Mouse (Mus musculus) heart, embryonic 11.5 days (tissue): ENCODE data around the gene Ppcs. TPM values are rescaled to one million over a fixed set of nuclear protein-coding genes. Genes with fewer than 3 reads are reported as not detected.

Experiments
- ATAC-seq: fragments of 200-750 bp; cut with Nextera tagmentation; replicated peaks from 2 replicates; pipeline ENCODE4 v1.8.0; 2017; ENCODE audit warnings: moderate library complexity; ENCODE audit not compliant: insufficient number of reproducible peaks, low FRiP score, low TSS enrichment
- H3K27ac ChIP-seq: fragments of 300-500 bp; sonication (generic); 2 replicates; pipeline ENCODE4 v1.5.1; 2014; ENCODE audit warnings: mild to moderate bottlenecking, low read depth, low read length
- H3K27me3 ChIP-seq: fragments of 300-500 bp; sonication (generic); 2 replicates; pipeline ENCODE4 v1.6.1; 2014; ENCODE audit warnings: mild to moderate bottlenecking, low read length, mixed read lengths; ENCODE audit not compliant: control insufficient read depth, insufficient read depth
- H3K36me3 ChIP-seq: fragments of 300-500 bp; sonication (generic); 2 replicates; pipeline ENCODE4 v1.6.1; 2014; ENCODE audit warnings: mild to moderate bottlenecking, low read length, moderate library complexity, mixed read lengths; ENCODE audit not compliant: control insufficient read depth, insufficient read depth
- H3K4me1 ChIP-seq: fragments of 300-500 bp; sonication (generic); 2 replicates; pipeline ENCODE4 v1.6.1; 2014; ENCODE audit warnings: low read length; ENCODE audit not compliant: control insufficient read depth, insufficient read depth
- H3K4me2 ChIP-seq: fragments of 300-500 bp; sonication (generic); 2 replicates; pipeline ENCODE4 v1.6.1; 2014; ENCODE audit warnings: mild to moderate bottlenecking, moderate library complexity
- H3K4me3 ChIP-seq: fragments of 300-500 bp; sonication (generic); 2 replicates; pipeline ENCODE4 v1.5.1; 2014; ENCODE audit warnings: low read depth, low read length
- H3K9ac ChIP-seq: fragments of 300-500 bp; sonication (generic); 2 replicates; pipeline ENCODE4 v1.6.1; 2014; ENCODE audit warnings: mild to moderate bottlenecking, low read depth, low read length, moderate library complexity
- H3K9me3 ChIP-seq: fragments of 300-500 bp; sonication (generic); replicated peaks from 2 replicates; pipeline ENCODE4 v1.6.1; 2016; ENCODE audit warnings: low read length; ENCODE audit not compliant: control insufficient read depth
- WGBS: fragments of 180-500 bp; shearing (Covaris S2); extraction: QIAGEN DNeasy Blood & Tissue Kit; methylation state at CpG from one replicate; pipeline ENCODE4 v1.1.7; 2014; ENCODE audit not compliant: insufficient replicate concordance; 5-methylcytosine and 5-hydroxymethylcytosine counted together
- polyA plus RNA-seq: library from polyadenylated mRNA; unstranded; fragments of >200 nt; fragmentation: Nextera tagmentation; extraction: Ambion mirVana; gene quantifications from 2 replicates; pipeline ENCODE4 v1.2.1, GENCODE M21; 2014

The Ppcs gene
- 26.6 and 27.1 TPM in 2 replicates for polyA plus RNA-seq

GRCm38 (mm10) chr4:119422294-119422964 is at the start of gene Ppcs, which contains the start of gene Zmynd12:
Ppcs (minus strand) TSS chr4:119422420.
Zmynd12 (plus strand) TSS chr4:119422814.
- no peaks in the 10 kb centered on the region for H3K27me3 ChIP-seq
- H3K9ac ChIP-seq: peak within 1 kb of the TSS; percentile 84
- H3K4me1 ChIP-seq: peaks cover 4% of the 10 kb centered on the region; the same call in 1 of the 2 replicates
- WGBS: under 1% methylated on average over 51 of the region's 52 CpGs
- H3K4me3 ChIP-seq: peak within 1 kb of the TSS; percentile 65
- H3K9me3 ChIP-seq: no peaks in the 10 kb centered on the region
- peak within 1 kb of the TSS; percentile 90 for H3K4me2 ChIP-seq
- no peaks in the 10 kb centered on the region for H3K36me3 ChIP-seq
- ATAC-seq: peak; percentile 90
- peak within 1 kb of the TSS; percentile 83 for H3K27ac ChIP-seq

DNA sequence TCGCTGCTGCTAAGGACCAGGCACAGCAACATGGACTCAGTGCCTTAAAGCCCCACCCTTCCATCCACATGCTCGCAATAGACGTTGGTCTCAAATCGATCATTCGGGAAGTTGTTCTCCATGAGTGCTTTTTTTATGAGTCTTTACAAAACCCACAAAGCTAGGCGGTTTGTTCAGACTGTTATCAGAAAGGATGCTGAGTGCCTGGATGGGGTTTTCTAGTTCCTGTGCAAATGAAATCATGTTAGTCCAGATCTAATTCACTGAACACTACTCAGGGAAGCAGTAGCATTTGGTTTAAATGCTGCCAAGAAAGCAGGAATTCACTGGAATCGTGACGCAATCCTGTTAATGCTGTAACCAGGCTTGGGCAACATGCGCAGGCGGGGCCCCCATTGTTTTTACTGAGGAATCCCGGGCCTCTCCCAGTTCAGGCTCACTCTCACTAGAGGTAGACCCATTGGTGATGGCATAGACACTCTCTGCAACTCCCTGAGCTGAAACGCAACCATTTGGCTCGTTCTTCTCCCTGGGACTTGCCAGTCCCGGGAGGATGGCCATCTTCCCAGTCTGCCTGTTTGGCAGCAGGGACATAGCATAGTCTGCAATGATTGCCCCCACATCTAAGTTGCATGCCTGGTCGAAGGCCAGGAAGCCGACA is 45.6 kb upstream of the Ppcs start:
- Histone ChIP-seq H3K4me1 (peaks cover 12% of the 10 kb centered on the region), H3K4me2 (no peak overlapping the region), H3K9me3 (no peaks in the 10 kb centered on the region), H3K4me3 (no peak overlapping the region), H3K27me3 (no peaks in the 10 kb centered on the region; the same call in 1 of the 2 replicates), H3K36me3 (no peaks in the 10 kb centered on the region), H3K9ac (no peak overlapping the region), H3K27ac (no peak overlapping the region)
- no peak for ATAC-seq
- WGBS: 84% methylated on average over 16 of the region's 16 CpGs

DNA sequence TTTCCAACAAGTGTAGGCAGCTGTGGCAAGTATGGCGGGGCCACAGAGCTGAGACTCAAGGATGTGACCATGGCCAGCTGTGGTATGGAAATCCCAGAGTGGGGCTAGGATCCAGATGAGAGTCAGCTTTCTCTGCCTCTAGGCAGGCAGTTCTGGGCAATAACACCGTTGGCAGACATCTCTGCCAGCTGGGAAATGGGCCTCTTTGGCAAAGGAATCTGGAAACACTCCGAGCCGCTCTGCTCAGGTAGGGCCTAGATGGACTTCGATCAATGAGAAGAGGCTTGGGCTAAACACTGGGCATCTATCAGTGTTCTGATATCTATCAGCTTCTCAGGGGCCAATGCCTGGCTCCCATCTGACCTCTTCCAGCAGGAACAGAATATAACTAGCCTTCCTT is 43.6 kb upstream of the Ppcs start:
- no peak for ATAC-seq
- Histone ChIP-seq H3K27me3 (no peaks in the 10 kb centered on the region; the same call in 1 of the 2 replicates), H3K4me3 (no peak overlapping the region), H3K4me1 (peaks cover 18% of the 10 kb centered on the region), H3K4me2 (no peak overlapping the region), H3K9ac (no peak overlapping the region), H3K27ac (no peak overlapping the region), H3K9me3 (no peaks in the 10 kb centered on the region), H3K36me3 (no peaks in the 10 kb centered on the region)
- 82% methylated on average over 5 of the region's 5 CpGs for WGBS

GRCm38 (mm10) chr4:119463756-119464419 is 41.7 kb upstream of the Ppcs start:
- H3K4me2 ChIP-seq: no peak overlapping the region
- H3K27me3 ChIP-seq: no peaks in the 10 kb centered on the region; the same call in 1 of the 2 replicates
- no peaks in the 10 kb centered on the region for H3K9me3 ChIP-seq
- H3K27ac ChIP-seq: no peak overlapping the region
- ATAC-seq: no peak; the same call in 1 of the 2 replicates
- H3K4me3 ChIP-seq: no peak overlapping the region
- no peaks in the 10 kb centered on the region for H3K36me3 ChIP-seq
- H3K4me1 ChIP-seq: peaks cover 18% of the 10 kb centered on the region
- 70% methylated on average over 13 of the region's 13 CpGs for WGBS
- H3K9ac ChIP-seq: no peak overlapping the region

- no peaks in the 10 kb centered on the region; the same call in 1 of the 2 replicates for H3K27me3 ChIP-seq
- no peaks in the 10 kb centered on the region for H3K9me3 ChIP-seq
- peaks cover 18% of the 10 kb centered on the region for H3K4me1 ChIP-seq
- no peak for ATAC-seq
- H3K4me2 ChIP-seq: peak overlapping the region; percentile 16
- no peak overlapping the region for H3K4me3 ChIP-seq
- peak overlapping the region; percentile 57 for H3K27ac ChIP-seq
- H3K36me3 ChIP-seq: no peaks in the 10 kb centered on the region
- 0 out of 2 replicates have a peak overlapping the region, but pooled peaks have one; percentile 16 for H3K9ac ChIP-seq
- whole genome bisulfite sequencing: 39% methylated on average over 11 of the region's 11 CpGs
Measured at GRCm38 (mm10) chr4:119462858-119463755, 40.9 kb upstream of the Ppcs start.

GRCm38 (mm10) chr4:119462457-119462856 is 40.2 kb upstream of the Ppcs start:
- H3K27ac ChIP-seq: no peak overlapping the region
- H3K9me3 ChIP-seq: no peaks in the 10 kb centered on the region
- peaks cover 18% of the 10 kb centered on the region for H3K4me1 ChIP-seq
- H3K36me3 ChIP-seq: no peaks in the 10 kb centered on the region
- H3K9ac ChIP-seq: no peak overlapping the region
- H3K4me3 ChIP-seq: no peak overlapping the region
- 77% methylated on average over 3 of the region's 3 CpGs for WGBS
- H3K27me3 ChIP-seq: no peaks in the 10 kb centered on the region
- no peak for ATAC-seq
- H3K4me2 ChIP-seq: peak overlapping the region; percentile 16

DNA sequence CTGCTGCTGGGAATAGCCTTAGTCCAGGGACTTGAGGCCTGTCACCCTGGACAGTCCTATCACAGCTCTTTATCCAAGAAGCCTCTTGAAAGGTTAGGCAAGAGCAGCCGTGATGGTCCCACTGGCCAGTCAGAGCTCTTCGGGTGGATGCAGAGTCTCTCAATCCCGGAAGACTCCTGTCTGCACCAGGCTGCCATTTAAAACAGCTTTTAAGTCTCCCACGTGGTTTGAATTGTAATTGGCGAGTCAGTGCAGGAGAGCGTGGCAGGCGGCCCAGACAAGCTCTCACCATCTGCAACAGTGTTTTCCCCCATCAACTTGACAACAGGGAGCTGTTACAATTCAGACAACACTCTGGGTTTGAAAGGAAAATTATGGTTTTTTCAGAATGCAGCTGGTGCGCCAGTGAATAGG is 38.5 kb upstream of the Ppcs start:
- Histone ChIP-seq H3K27ac (no peak overlapping the region), H3K9ac (no peak overlapping the region), H3K4me1 (peaks cover 18% of the 10 kb centered on the region), H3K4me3 (no peak overlapping the region), H3K4me2 (no peak overlapping the region), H3K36me3 (no peaks in the 10 kb centered on the region), H3K27me3 (no peaks in the 10 kb centered on the region), H3K9me3 (0 out of 2 replicates have a peak, but pooled peaks cover under 1% of the 10 kb centered on the region)
- WGBS: 38% methylated on average over 8 of the region's 8 CpGs
- ATAC-seq: no peak; the same call in 1 of the 2 replicates

- Histone ChIP-seq H3K9ac (no peak overlapping the region), H3K4me1 (peaks cover 18% of the 10 kb centered on the region), H3K27me3 (no peaks in the 10 kb centered on the region), H3K4me2 (no peak overlapping the region), H3K27ac (no peak overlapping the region), H3K4me3 (no peak overlapping the region), H3K36me3 (no peaks in the 10 kb centered on the region), H3K9me3 (0 out of 2 replicates have a peak, but pooled peaks cover 2% of the 10 kb centered on the region)
- WGBS: 53% methylated on average over 5 of the region's 5 CpGs
- ATAC-seq: 0 out of 2 replicates have a peak, but pooled peaks have one; percentile 23
Measured at GRCm38 (mm10) chr4:119460296-119460695, 38.1 kb upstream of the Ppcs start.
